Mouse (Mus musculus): ENCODE data around the gene Elovl7. TPM values are rescaled to one million over a fixed set of nuclear protein-coding genes. Genes with fewer than 3 reads are reported as not detected.

The Elovl7 gene
- polyA plus RNA-seq (2015; fragmentation: Nextera tagmentation; extraction: Ambion mirVana), result 19.9 and 20.3 TPM in 2 replicates

GRCm38 (mm10) chr13:108214081-108214484, at the start of gene Elovl7:
Gene Elovl7, plus strand, starts transcription at chr13:108214404.
- Histone ChIP-seq H3K4me2 (replicated peaks) (peak within 1 kb of the TSS; percentile 96), H3K4me3 (replicated peaks) (peak within 1 kb of the TSS; percentile 76), H3K9ac (peak within 1 kb of the TSS; percentile 70), H3K27me3 (replicated peaks) (no peaks in the 10 kb centered on the region), H3K27ac (peak within 1 kb of the TSS; percentile 48; the same call in 1 of the 2 replicates), H3K9me3 (no peaks in the 10 kb centered on the region), H3K4me1 (replicated peaks) (peaks cover 10% of the 10 kb centered on the region), H3K36me3 (no peaks in the 10 kb centered on the region)
- peak; percentile 96 for ATAC-seq
- WGBS, result 0% methylated on average over 40 of the region's 40 CpGs

- Histone ChIP-seq H3K4me1 (replicated peaks) (peaks cover 3% of the 10 kb centered on the region; the same call in 1 of the 2 replicates), H3K4me3 (replicated peaks) (no peak overlapping the region), H3K9ac (no peak overlapping the region), H3K36me3 (0 out of 2 replicates have a peak, but pooled peaks cover 5% of the 10 kb centered on the region), H3K9me3 (no peaks in the 10 kb centered on the region), H3K4me2 (replicated peaks) (no peak overlapping the region), H3K27me3 (replicated peaks) (no peaks in the 10 kb centered on the region), H3K27ac (no peak overlapping the region)
- 87% methylated on average over 3 of the region's 3 CpGs for WGBS
- ATAC-seq, result no peak
Observed at GRCm38 (mm10) chr13:108164621-108165020, 49.6 kb upstream of the Elovl7 start.

GRCm38 (mm10) chr13:108170002-108170401, 44.2 kb upstream of the Elovl7 start:
- WGBS, result 94% methylated on average over 1 of the region's 1 CpGs
- 0 out of 2 replicates have a peak, but pooled peaks cover 7% of the 10 kb centered on the region for H3K36me3 ChIP-seq

GRCm38 (mm10) chr13:108170511-108170910, 43.7 kb upstream of the Elovl7 start:
- Histone ChIP-seq H3K36me3 (0 out of 2 replicates have a peak, but pooled peaks cover 7% of the 10 kb centered on the region), H3K4me2 (replicated peaks) (no peak overlapping the region), H3K27ac (no peak overlapping the region), H3K4me1 (replicated peaks) (no peaks in the 10 kb centered on the region), H3K4me3 (replicated peaks) (no peak overlapping the region), H3K27me3 (replicated peaks) (no peaks in the 10 kb centered on the region), H3K9me3 (no peaks in the 10 kb centered on the region), H3K9ac (no peak overlapping the region)
- no peak for ATAC-seq
- WGBS, result 89% methylated on average over 8 of the region's 8 CpGs

More at GRCm38 (mm10) chr13:108170002-108170401, 44.2 kb upstream of the Elovl7 start:
- H3K4me2 ChIP-seq (replicated peaks), result no peak overlapping the region
- H3K9ac ChIP-seq, result no peak overlapping the region
- ATAC-seq, result no peak
- no peak overlapping the region for H3K27ac ChIP-seq
- H3K27me3 ChIP-seq (replicated peaks), result no peaks in the 10 kb centered on the region
- no peaks in the 10 kb centered on the region for H3K9me3 ChIP-seq
- H3K4me3 ChIP-seq (replicated peaks), result no peak overlapping the region
- H3K4me1 ChIP-seq (replicated peaks), result no peaks in the 10 kb centered on the region

- no peaks in the 10 kb centered on the region for H3K27me3 ChIP-seq (replicated peaks)
- H3K4me2 ChIP-seq (replicated peaks), result no peak overlapping the region
- H3K4me1 ChIP-seq (replicated peaks), result no peaks in the 10 kb centered on the region
- H3K36me3 ChIP-seq, result 0 out of 2 replicates have a peak, but pooled peaks cover 8% of the 10 kb centered on the region
- ATAC-seq, result no peak
- H3K9me3 ChIP-seq, result no peaks in the 10 kb centered on the region
- WGBS, result 87% methylated on average over 8 of the region's 8 CpGs
- no peak overlapping the region for H3K27ac ChIP-seq
- no peak overlapping the region for H3K9ac ChIP-seq
- no peak overlapping the region for H3K4me3 ChIP-seq (replicated peaks)
Observed at GRCm38 (mm10) chr13:108179618-108180017, 34.6 kb upstream of the Elovl7 start.

- 0 out of 2 replicates have a peak, but pooled peaks cover 10% of the 10 kb centered on the region for H3K36me3 ChIP-seq
Observed at GRCm38 (mm10) chr13:108180821-108181220, 33.4 kb upstream of the Elovl7 start.

GRCm38 (mm10) chr13:108184743-108185255, 29.4 kb upstream of the Elovl7 start:
- Histone ChIP-seq H3K9ac (no peak overlapping the region), H3K4me2 (replicated peaks) (no peak overlapping the region), H3K27ac (no peak overlapping the region), H3K9me3 (no peaks in the 10 kb centered on the region), H3K4me3 (replicated peaks) (no peak overlapping the region), H3K36me3 (0 out of 2 replicates have a peak, but pooled peaks cover 9% of the 10 kb centered on the region), H3K4me1 (replicated peaks) (no peaks in the 10 kb centered on the region), H3K27me3 (replicated peaks) (no peaks in the 10 kb centered on the region)
- ATAC-seq, result no peak

More at GRCm38 (mm10) chr13:108180821-108181220, 33.4 kb upstream of the Elovl7 start:
- Histone ChIP-seq H3K9me3 (no peaks in the 10 kb centered on the region), H3K4me2 (replicated peaks) (no peak overlapping the region), H3K27ac (no peak overlapping the region), H3K9ac (no peak overlapping the region), H3K4me3 (replicated peaks) (no peak overlapping the region), H3K4me1 (replicated peaks) (no peaks in the 10 kb centered on the region), H3K27me3 (replicated peaks) (no peaks in the 10 kb centered on the region)
- ATAC-seq, result no peak
- 79% methylated on average over 5 of the region's 5 CpGs for WGBS

GRCm38 (mm10) chr13:108185530-108185929, 28.7 kb upstream of the Elovl7 start:
- no peak for ATAC-seq
- Histone ChIP-seq H3K4me3 (replicated peaks) (no peak overlapping the region), H3K4me2 (replicated peaks) (no peak overlapping the region), H3K36me3 (0 out of 2 replicates have a peak, but pooled peaks cover 9% of the 10 kb centered on the region), H3K4me1 (replicated peaks) (no peaks in the 10 kb centered on the region), H3K9ac (no peak overlapping the region), H3K27me3 (replicated peaks) (no peaks in the 10 kb centered on the region), H3K27ac (no peak overlapping the region), H3K9me3 (no peaks in the 10 kb centered on the region)
- WGBS, result 91% methylated on average over 3 of the region's 3 CpGs

GRCm38 (mm10) chr13:108187994-108188393, 26.2 kb upstream of the Elovl7 start:
- Histone ChIP-seq H3K4me2 (replicated peaks) (no peak overlapping the region), H3K27me3 (replicated peaks) (no peaks in the 10 kb centered on the region), H3K9ac (no peak overlapping the region), H3K9me3 (no peaks in the 10 kb centered on the region), H3K4me1 (replicated peaks) (no peaks in the 10 kb centered on the region), H3K36me3 (0 out of 2 replicates have a peak, but pooled peaks cover 9% of the 10 kb centered on the region), H3K27ac (no peak overlapping the region), H3K4me3 (replicated peaks) (no peak overlapping the region)
- no peak for ATAC-seq
- 92% methylated on average over 4 of the region's 4 CpGs for WGBS

- H3K4me1 ChIP-seq (replicated peaks), result no peaks in the 10 kb centered on the region
- no peaks in the 10 kb centered on the region for H3K27me3 ChIP-seq (replicated peaks)
- no peak overlapping the region for H3K27ac ChIP-seq
- no peak overlapping the region for H3K4me3 ChIP-seq (replicated peaks)
- 49% methylated on average over 11 of the region's 11 CpGs for WGBS
- 0 out of 2 replicates have a peak, but pooled peaks cover 4% of the 10 kb centered on the region for H3K36me3 ChIP-seq
- peak; percentile 66 for ATAC-seq
- no peak overlapping the region for H3K4me2 ChIP-seq (replicated peaks)
- H3K9me3 ChIP-seq, result no peaks in the 10 kb centered on the region
- no peak overlapping the region for H3K9ac ChIP-seq
Observed at GRCm38 (mm10) chr13:108191074-108191720, 23.0 kb upstream of the Elovl7 start.

GRCm38 (mm10) chr13:108195474-108195873, 18.7 kb upstream of the Elovl7 start:
- Histone ChIP-seq H3K36me3 (0 out of 2 replicates have a peak, but pooled peaks cover 4% of the 10 kb centered on the region), H3K27me3 (replicated peaks) (no peaks in the 10 kb centered on the region), H3K4me2 (replicated peaks) (no peak overlapping the region), H3K27ac (no peak overlapping the region), H3K9me3 (no peaks in the 10 kb centered on the region), H3K4me3 (replicated peaks) (no peak overlapping the region), H3K9ac (no peak overlapping the region), H3K4me1 (replicated peaks) (no peaks in the 10 kb centered on the region)
- no peak for ATAC-seq
- WGBS, result 84% methylated on average over 6 of the region's 6 CpGs

- Histone ChIP-seq H3K27ac (no peak overlapping the region), H3K36me3 (no peaks in the 10 kb centered on the region), H3K4me2 (replicated peaks) (no peak overlapping the region), H3K9me3 (no peaks in the 10 kb centered on the region), H3K4me1 (replicated peaks) (no peaks in the 10 kb centered on the region), H3K4me3 (replicated peaks) (no peak overlapping the region), H3K9ac (no peak overlapping the region), H3K27me3 (replicated peaks) (no peaks in the 10 kb centered on the region)
- 0 out of 2 replicates have a peak, but pooled peaks have one; percentile 20 for ATAC-seq
- 73% methylated on average over 3 of the region's 3 CpGs for WGBS
Observed at GRCm38 (mm10) chr13:108204857-108205256, 9.3 kb upstream of the Elovl7 start.
